Mouse (Mus musculus): ENCODE data around the gene Traip. TPM values are rescaled to one million over a fixed set of nuclear protein-coding genes. Genes with fewer than 3 reads are reported as not detected.
"Not testable (repeated sequence)": the region's sequence is repeated elsewhere in the genome, so short reads cannot be mapped to it uniquely, and the experiment has no call there.

Traip gene
- total RNA-seq, 2 experiments from 2014 or later = 16.4 to 17.7 TPM

GRCm38 (mm10) chr9:107985131-107986119 is 35.5 kb downstream of the Traip start, which contains the start of gene Inka1:
Gene Inka1, minus strand, starts transcription at chr9:107985879.
- intact Hi-C loops (cut with DNase I) = loop anchor here (1.0 kb wide), 1 partner anchor 22 kb away; no protein-coding TSS in a partner anchor
- DNase-seq (ENCODE audit: extremely low spot score in 1 of 2, low spot score in 2 of 2) = peak in 1 of 2 experiments; percentile 94

- intact Hi-C loops (cut with DNase I) = loop anchor here (1.0 kb wide), 1 partner anchor 23 kb away; no protein-coding TSS in a partner anchor
- peak; percentile 72 to 89 for DNase-seq (ENCODE audit: extremely low spot score in 1 of 2, low spot score in 2 of 2)
These were observed 36.4 kb downstream of the Traip start for GRCm38 (mm10) chr9:107986376-107986775.

- intact Hi-C loops (cut with DNase I) = no loop called here
- no peak for DNase-seq (ENCODE audit: extremely low spot score in 1 of 2, low spot score in 2 of 2)
These were observed 38.0 kb downstream of the Traip start for GRCm38 (mm10) chr9:107987950-107988349.

- DNase-seq (ENCODE audit: extremely low spot score in 1 of 2, low spot score in 2 of 2) = no peak
- intact Hi-C loops (cut with DNase I) = no loop called here
These were observed 42.3 kb downstream of the Traip start, which contains the start of gene Cdhr4 for GRCm38 (mm10) chr9:107992197-107992596. Gene Cdhr4, plus strand, starts transcription at chr9:107992497.

- intact Hi-C loops (cut with DNase I) = no loop called here
- no peak for DNase-seq (ENCODE audit: extremely low spot score in 1 of 2, low spot score in 2 of 2)
These were observed 43.1 kb downstream of the Traip start for GRCm38 (mm10) chr9:107993013-107993412.

DNA sequence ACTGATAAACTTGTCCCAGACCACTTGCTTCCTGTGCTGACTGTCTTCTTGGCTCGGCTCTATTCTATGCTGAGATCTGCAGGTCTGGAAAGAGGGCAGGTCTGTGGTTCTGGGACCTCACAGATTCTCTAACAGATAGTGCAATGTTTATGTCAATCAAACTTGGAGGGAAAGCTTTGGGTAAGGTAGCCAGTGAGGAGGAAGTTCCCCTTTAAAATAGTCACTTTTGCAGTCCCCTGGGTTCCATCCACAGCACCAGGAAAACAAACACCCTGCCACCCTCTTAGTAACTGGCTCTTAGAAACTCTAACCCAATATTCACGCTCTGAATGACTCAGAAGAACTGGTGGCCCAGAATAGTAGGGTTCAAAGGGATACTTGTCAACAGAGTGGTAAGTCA is 44.5 kb downstream of the Traip start:
- no peak for DNase-seq (ENCODE audit: extremely low spot score in 1 of 2, low spot score in 2 of 2)
- intact Hi-C loops (cut with DNase I) = no loop called here

GRCm38 (mm10) chr9:107995513-107995912 is 45.6 kb downstream of the Traip start:
- no peak for DNase-seq (ENCODE audit: extremely low spot score in 1 of 2, low spot score in 2 of 2)
- intact Hi-C loops (cut with DNase I) = no loop called here

- intact Hi-C loops (cut with DNase I) = no loop called here
- no peak for DNase-seq (ENCODE audit: extremely low spot score in 1 of 2, low spot score in 2 of 2)
These were observed 46.1 kb downstream of the Traip start, which contains the start of gene Gm20662 for GRCm38 (mm10) chr9:107996049-107996448. Gene Gm20662, plus strand, starts transcription at chr9:107996349.

DNA sequence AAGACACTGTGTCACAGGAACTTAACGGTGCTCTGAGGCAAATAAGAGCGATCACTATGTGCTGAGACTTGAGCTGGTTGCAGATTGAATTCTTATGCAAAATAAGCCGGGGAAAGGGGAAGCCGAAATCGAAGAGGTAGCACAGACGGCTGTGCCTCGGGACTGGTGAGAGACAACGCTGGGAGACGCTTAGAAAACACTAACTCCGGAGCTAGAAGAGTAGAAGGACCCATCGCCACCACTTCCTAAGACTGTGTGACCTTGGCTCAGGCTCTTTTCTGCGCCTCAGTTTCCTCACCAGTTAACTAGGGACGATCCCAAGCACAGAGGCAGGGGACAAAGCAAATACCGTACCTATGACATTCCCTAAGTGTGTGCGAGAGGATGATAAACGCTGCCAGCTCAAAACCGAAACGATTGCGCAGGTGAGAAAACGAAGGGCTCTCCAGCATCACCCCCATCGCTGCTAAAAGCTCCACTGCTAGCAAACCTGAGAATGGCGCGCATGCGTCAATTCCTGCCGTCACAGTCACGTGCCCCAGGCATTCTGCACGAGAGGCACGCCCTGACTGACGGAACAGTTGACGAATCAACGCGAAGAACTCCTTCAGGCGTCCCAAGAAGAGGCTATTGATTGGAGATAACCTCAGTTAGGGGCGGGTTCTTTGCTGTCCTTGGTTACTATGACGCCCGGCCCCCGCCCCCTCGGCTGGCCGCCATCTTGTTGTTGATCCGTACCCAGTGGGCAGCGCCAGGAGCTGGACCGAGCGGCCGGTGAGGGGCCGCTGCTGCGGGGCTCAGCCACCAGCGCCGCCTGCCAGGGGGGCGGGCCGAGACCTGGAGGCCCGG is 52.2 kb downstream of the Traip start, which contains the start of gene Ip6k1:
Ip6k1 (plus strand) TSS at position 580 of the 849 bp plus-strand sequence.
- intact Hi-C loops (cut with DNase I) = no loop called here
- DNase-seq (ENCODE audit: extremely low spot score in 1 of 2, low spot score in 2 of 2) = peak; percentile 100

DNA sequence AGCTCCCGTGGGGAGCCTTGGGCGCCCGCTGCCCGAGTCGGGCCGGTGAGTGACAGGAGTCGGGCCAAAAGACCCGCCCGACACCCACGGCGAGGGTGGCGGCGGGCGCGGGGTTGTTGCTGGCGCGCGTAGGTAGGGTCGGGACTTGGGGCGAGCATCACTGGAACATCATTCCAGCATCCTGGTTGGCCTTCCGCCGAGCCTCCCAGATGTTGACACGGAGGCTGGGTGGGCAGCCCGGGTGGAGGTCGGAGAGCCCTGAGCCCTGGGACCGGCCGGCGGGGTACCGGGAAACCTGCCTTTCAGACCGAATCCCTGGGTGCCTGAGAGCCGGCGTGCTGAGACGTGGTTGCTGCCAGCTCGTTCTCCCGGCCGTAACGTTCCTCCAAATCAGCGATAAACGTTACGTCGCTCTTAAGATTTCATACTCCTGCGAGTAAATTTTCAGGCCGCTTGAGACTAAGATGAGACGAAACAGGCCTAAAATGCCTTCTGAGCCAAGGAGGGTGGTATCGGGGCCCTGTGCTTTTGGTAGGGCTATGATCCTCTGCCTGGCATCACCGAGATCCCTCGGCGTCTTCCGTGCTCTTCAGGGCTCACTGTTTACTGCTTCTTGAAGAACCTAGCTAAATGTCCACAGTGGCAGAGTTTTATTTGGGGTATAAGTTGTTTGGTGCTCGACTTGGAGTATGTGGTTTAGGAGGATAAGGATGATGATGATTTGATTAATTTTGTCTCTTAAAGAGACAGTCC is 53.0 kb downstream of the Traip start:
- intact Hi-C loops (cut with DNase I) = no loop called here

DNA sequence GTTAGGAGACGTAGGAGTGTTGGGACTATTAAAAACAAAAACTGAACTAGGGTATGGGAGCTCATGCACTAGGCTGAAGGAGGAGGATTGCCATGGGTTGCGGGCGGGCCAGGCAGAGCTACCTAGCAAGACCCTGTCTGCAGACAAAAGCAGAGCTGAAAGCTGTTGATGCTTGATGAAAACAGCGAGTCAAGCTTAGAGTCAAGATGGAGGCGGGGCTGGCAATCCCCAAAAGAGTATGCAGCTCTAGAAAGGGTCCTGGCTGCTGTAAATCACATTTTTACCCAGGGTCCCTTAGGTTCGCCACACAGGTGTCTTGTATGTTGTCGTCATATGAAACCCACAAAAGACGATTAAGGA is 53.6 kb downstream of the Traip start:
- peak in 1 of 2 experiments; percentile 33 for DNase-seq (ENCODE audit: extremely low spot score in 1 of 2, low spot score in 2 of 2)
- intact Hi-C loops (cut with DNase I) = no loop called here

More for the DNA sequence above, 53.0 kb downstream of the Traip start:
- DNase-seq (ENCODE audit: extremely low spot score in 1 of 2, low spot score in 2 of 2) = peak in 1 of 2 experiments; percentile 34

DNA sequence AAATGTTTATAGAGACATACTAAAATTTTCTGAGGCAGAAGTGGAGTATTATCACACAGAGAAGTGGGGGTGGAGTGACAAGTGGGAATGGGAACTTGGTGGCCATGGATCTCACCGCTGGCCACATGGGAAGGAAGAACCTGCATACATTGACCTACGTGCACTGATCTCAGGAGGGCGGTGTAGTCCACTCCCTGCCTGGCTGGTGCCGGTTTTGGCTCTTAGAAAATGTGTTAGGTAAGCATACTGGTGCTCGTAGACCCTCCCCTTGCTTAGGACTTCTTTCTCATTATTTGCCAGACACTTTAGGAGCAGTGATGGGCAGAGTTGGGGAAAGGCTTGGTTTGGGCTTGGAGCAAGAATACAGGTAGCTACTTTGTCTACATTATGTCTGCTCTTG is 58.1 kb downstream of the Traip start:
- DNase-seq (ENCODE audit: extremely low spot score in 1 of 2, low spot score in 2 of 2) = no peak
- intact Hi-C loops (cut with DNase I) = no loop called here

- intact Hi-C loops (cut with DNase I) = no loop called here
- no peak for DNase-seq (ENCODE audit: extremely low spot score in 1 of 2, low spot score in 2 of 2)
These were observed 60.4 kb downstream of the Traip start for GRCm38 (mm10) chr9:108010385-108010784.

DNA sequence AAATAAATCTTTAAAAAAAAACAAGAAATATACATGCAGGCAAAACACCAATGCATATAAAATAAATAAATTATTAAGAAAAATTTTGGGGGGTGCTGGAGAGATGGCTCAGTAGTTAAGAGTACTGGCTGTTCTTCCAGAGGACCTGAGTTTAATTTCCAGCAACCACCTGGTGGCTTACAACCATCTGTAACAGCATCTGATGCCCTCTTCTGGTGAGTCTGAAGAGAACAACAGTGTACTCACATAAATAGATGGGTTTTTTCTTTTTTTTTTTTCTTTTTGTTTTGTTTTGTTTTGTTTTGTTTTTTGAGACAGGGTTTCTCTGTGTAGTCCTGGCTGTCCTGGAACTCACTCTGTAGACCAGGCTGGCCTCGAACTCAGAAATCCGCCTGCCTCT is 63.6 kb downstream of the Traip start:
- DNase-seq (ENCODE audit: extremely low spot score in 1 of 2, low spot score in 2 of 2); intact Hi-C loops (cut with DNase I): not testable (repeated sequence)

DNA sequence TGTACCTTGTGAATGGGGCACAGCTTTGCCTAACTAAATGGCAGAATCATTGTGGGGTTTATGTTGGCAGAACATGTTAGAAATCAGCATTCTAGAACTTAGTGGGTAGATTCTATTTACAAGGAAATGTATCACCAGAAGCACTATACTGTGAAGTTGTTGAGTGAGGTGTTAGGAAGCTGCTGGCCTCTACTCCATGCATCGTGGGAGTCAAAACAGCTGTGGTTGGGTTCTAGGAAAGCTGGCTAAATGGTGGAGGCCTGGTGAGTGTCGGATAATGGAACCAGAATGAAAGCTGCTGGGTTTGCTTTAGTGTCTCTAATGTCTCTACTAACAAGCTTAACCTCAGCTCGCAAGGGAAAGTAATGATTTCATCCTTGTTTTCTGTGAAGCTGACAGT is 67.2 kb downstream of the Traip start:
- intact Hi-C loops (cut with DNase I) = no loop called here
- DNase-seq (ENCODE audit: extremely low spot score in 1 of 2, low spot score in 2 of 2) = no peak

DNA sequence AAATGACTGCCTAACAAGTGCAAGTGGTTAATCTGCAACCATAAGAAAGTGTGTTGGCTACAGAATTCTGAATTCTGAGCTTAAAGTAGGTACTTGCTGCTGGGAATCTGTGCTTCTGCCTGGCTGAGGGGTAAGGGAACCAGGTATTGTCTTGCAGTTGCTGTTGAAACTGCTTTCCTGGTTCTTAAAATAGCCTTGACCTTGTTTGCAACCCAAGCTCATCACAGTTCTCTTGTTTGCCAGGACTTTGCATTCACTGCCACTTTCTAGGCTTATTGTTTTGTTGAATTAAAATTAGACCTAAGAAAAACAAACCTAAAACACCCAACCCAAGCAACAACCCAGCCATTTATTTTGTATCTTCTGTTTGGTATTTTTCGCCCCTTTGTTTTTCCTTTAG is 70.8 kb downstream of the Traip start:
- DNase-seq (ENCODE audit: extremely low spot score in 1 of 2, low spot score in 2 of 2) = no peak
- intact Hi-C loops (cut with DNase I) = no loop called here
